Mouse (Mus musculus): Measurements from ENCODE around the gene Ngfr.

Ngfr gene

DNA sequence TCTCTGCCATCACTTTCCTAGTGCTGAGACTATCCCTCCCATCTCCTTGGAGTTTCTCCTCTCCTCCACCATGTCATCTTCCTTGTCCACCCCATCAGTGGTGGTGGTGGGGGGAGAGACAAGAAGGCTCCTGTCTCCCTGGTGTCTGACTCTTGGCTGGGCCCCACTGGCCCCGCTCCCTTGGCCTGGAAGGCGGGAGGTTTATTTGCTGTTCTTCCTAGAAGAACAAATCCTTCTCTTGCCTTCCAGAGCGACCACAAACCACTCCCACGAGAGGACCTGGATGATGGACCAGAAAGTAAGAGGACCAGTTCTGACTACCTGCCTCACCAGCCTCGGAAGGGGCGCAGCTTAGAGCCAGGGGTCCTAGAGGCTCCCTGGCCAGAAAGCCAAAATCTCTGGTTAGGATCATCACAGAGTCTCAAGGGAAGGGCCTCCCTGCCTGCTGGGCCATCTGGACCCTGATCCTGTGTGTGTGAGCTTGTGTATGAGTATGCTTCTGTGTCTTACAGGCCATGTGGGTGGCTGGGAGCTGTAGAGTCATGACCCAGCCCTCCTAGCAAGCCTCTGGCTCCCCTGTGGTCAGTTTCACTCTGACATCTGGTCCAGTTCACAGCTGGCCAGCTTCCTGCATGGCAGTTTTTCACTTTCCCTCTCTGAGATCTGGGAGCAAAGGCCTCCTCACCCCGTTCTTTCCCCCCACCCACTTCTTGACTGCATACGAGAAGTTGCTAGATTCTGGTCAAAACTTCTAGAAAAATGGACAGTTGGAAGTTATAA, 19.4 kb downstream of the Ngfr start:
- DNase-seq (ENCODE audit: low read depth, low spot score): no peak

DNA sequence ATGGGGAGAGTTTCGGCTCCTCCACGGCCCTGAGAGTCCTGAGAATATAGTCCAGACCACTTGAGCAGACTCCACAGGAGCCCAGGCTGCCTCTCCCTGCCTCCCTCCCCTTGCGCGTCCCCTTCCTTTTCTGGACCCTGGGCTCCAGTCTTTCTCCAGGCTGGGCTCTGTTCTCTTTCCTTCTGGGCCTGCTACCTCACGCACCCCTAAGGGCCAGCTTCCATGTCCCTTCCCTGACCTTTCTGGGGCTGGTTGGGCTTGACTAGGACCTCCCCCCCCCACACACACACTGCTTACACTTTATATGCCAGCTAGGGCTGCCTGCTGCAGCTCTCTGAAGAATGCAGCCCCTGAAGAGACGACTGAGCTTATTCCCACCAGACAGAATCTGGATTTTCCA, 20.2 kb downstream of the Ngfr start:
- DNase-seq (ENCODE audit: low read depth, low spot score): no peak

DNA sequence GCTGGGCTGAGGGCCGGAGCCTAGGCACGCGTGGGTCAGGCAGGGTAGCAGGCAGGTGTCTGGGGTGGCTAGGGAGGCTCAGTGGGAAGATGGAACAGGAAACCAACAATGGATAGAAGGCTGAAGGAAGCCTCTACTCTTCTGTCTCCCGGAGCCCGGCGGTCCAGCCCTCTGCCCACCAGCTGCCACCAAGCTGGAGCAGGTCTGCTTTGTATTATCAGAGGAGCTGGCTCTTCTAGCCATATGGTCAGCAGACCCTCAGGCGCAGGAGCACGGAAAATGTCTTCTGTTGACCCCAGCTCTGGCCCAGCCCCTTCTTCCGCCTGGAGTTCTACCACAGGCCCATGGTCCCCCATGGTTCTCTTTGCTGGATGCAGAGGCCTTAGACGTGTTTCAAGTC, 22.2 kb downstream of the Ngfr start:
- no peak for DNase-seq (ENCODE audit: low read depth, low spot score)

DNA sequence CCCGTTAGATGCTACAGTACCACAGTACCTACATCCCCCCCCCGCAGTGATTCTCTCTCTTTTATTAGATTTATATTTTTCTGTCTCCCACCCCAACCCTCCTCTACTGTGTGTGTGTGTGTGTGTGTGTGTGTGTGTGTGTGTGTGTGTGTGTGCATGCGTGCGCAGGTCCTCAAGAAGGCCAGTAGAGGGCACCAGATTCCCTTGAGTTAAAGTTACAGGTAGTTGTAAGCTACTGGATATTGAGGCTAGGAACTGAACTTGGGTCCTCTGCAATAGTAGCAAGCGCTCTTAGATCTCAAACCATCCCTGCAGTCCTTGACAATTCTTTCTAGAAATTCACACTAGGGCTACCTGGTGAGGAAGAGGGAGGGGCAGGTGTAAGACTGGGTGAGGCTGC, 23.7 kb downstream of the Ngfr start:
- no peak for DNase-seq (ENCODE audit: low read depth, low spot score)

DNA sequence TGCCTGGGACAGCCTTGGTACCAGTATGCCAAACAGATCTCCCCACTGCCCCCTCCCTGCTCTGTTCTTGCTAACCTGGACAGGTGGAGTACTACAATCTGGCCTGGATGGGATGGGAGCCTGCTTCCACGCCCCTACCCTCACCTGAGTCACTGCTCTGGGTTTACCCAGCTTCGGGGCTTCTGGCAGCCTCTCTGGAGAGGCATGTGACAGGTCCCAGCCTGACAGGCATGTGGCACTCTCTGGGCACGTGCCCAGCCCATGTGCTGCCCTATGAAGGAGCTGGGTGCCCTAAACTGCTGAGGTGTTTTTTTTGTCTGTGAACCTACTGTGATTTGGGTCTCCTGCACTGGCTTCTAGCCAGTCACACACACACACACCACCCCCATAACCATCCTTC, 26.8 kb downstream of the Ngfr start:
- no peak for DNase-seq (ENCODE audit: low read depth, low spot score)

DNA sequence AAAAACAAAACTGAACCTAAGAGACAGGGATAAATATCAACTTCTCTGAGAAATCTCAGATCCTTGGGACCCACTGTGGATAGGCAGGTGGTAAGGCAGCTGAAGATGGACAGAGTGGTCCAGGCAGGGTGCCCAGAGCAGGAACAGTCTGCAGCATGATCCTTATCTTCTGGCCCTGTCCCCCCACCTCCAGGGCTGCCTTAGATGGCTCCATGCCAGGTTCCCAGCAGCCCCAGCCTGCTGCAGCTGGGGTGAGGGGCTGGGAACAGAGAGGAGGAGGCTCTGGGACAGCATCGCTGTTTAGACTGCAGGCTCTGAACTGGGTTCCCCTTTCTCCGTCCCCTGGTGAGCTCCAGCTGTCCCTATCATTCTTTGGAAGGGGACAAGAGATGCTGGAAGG, 27.8 kb downstream of the Ngfr start:
- no peak for DNase-seq (ENCODE audit: low read depth, low spot score)

DNA sequence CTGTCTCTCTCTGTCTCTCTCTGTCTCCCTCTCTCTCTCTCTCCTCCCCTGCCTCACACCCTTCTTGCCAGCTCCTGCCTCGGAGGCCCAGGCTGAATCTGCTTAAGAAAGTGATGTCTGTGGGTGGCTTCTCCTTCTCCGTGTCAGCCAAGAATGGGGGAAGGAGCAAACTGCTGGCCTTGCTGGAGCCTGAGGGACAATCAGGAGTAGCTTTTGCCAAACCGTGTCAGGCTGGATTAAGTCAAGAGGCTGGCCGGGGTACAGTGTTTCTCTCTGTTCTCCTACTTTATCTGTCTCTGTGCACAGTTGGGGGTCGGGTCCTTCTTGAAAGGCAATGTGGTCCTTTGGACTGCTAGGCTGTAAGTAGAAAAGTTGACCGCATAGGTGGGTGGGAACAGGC, 29.8 kb downstream of the Ngfr start:
- no peak for DNase-seq (ENCODE audit: low read depth, low spot score)

DNA sequence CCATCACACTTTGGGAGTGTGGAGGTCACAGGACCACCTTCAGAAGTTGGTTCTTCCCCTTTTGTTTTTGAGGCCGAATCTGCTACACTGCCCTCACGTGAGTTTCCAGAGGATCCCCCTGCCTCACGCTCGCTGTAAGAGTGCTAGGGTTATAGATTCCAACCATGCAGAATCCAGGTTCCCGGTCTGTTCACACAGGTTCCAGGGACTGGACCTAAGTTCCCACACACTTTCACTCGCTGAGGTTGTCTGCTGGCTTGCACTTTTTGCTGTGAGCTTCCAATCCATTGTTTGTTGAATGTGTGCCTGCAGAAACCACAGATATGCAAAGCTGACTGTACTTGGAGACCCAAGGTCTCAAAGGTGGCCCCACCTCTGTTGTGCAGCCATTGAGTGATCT, 30.5 kb downstream of the Ngfr start:
- no peak for DNase-seq (ENCODE audit: low read depth, low spot score)

DNA sequence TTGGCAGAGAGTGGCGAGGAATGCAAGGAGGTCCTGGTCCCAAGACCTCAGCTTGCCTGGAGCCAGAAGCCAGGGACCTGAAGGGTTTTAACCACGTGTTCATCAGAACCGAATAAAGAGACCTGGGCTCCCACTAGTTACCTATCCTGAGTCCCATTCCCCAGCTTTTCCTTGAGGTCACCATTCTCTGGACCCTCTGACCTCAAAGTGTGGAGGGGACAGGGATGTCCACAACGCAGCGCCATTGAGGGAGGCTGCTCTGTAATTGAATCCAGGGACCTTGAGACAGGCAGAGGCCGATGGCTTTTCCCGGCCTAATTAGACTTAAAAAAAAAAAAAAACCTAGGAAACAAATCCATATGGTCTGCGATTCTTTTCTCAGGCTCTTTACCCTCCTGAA, 32.3 kb downstream of the Ngfr start:
- no peak for DNase-seq (ENCODE audit: low read depth, low spot score)

DNA sequence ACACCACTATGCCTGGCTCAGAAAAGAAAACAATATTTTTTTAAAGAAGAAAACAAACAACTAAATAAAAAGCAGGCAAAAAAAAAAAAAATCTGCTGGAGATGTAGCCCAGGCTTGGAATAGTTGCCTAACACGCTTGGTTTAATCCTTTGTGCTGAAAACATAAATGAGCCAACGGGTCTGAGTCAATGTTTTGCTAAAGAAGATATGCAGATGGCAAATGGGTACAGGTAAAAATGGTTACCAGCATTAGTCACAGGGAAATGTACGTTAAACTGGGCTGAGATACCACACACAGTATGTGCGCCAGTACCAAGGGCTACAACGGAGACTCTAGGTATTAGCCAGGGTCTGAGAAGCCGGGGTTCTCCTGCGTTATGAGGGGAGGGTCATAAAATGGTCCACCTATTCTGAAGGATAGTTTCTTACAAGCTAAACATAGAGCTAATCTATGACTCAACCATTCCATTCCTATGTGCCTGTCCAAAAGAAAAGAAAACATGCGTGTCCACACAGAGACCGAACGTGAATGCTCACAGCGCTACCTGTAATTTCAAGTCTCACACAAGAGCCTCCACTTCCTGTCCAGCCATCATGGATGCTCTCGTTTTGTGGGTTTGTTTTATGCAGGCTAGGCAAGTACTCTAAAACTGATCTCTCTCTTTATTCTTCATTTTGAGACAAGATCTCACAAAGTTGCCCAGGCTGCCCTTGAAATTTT, 37.1 kb downstream of the Ngfr start:
- no peak for DNase-seq (ENCODE audit: low read depth, low spot score)

DNA sequence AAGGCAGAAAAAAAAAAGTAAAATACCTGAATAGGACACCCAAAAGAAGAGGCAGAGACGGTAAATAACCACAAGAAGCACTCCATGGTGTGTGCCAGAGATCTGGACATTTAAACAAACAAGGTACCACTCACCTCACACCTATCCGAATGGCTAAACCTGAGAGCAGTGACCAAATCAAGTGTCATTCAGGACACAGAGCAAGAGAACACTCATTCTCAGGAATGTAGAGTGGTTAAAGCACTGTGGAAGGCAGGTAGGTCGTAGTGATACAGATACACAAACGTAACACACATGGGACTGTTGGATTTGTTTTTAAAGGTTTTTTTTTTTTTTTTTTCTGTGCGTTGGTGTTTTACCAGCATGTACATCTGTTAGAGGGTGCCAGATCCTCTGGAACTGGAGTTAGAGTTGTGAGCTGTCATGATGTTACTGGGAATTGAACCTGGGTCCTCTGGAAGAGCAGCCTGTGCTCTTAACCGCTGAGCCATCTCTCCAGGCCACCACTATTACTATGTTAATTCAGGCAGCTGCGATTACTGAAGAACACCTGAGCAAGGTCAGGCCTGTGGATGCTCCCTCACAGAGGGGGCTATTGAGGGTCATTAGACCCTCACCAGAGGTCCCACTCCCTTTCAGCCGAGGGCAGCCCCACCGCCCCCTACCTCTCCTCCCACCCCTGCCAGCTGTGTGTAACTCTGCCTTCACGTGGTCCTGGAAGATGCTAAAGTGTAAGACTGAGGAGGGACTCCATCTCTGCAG, 41.3 kb downstream of the Ngfr start:
- no peak for DNase-seq (ENCODE audit: low read depth, low spot score)

DNA sequence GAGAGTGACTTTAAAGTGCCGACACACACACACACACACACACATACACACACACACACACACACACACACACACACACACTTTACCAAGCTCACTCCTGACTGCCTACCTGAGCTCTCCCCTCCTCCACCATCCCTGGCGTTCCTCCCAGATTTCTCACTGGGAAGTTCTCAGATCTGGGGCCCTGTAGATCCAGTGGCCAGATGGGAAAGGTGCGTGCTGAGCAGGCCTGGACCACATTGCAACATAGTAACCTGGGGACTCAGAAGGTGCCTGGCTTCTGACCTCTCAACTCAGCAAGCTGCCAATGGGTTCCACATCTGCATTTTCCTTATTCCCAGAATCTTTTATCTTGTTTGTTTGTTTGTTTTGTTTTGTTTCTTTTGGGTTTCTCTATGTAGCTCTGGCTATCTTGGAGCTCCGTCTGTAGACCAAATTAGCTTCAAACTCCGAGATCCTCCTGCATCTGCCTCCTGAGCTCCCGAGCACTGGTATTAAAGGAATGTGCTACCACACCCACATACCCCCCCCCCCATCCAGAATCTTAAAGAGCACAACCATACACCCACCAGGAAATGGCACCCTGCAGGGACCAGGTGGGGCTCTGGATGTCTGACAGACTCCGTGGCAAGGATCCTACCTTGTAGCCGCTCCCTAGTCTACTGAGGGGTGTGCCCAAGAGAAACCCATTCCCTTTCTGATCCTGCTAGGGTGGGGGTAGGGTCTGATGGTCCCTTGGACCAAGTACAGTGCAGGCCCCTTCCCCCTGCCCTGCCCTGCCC, 42.8 kb downstream of the Ngfr start:
- no peak for DNase-seq (ENCODE audit: low read depth, low spot score)

DNA sequence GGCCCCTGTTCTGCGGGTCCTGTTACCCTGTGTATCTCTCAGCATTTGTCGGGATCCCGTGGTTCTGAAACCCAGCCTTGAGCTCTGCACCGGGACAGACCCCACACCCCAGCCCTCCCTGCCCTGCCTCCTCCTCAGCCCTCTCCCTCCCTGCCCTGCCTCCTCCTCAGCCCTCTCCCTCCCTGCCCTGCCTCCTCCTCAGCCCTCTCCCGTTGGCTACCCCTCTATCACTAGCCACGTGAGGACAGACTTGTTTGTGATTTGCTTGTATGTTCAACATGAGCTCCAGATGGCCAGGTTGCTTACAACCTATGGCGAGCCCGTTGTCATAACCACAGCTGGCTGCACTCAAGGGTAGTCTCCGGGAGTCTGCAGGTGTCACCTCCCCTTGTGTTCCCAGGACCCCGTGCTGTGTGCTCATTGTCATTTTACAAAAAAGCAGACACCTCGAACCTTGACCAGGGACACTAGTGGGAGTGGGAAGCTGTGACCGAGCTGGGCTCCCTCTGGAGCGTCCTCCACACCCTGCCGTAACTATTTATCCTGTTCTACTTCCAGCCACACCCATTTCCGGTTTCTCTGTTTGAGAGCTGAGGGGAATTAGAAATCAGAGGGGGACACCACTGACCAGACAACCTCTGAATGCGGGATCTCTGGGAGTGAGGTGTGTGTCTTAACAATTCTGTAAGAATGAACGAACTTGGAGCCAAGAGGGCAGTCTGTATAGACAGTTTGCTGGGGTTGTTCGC, 46.7 kb downstream of the Ngfr start:
- no peak for DNase-seq (ENCODE audit: low read depth, low spot score)

DNA sequence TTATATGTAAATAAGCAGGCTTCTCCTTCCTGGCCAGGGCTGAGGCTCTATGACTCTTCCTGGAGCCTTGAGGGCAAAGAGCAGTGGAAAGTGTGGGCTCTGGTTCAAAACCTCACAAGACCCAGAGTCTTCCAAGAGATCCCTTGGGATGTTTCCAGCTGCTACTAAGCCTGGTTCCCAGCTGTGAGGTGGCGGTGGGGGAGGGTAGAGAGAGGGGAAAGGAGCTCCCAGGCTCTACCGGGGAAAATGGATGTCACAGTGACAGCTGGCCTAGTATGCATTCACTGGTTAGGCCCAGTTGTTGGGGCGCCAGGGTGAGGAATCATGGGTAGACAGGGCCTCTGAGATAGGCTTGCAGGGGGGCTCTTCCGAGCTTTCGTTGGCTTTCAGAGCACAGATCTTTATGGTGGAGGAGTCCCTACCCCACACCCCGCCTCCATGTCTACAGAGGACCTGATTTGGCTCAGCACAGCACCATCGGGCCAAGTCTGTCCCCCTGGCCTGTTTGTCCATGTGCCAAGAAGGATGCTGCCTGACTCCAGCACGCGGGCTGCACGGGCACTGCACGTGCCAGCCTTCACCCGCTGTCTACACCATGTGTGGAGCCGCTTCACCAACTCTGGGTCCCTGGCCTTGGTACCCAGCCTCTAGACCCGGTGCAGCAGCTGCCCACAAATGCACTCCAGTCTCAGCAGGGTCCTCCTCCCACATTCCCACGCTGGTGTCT, 49.0 kb downstream of the Ngfr start:
- no peak for DNase-seq (ENCODE audit: low read depth, low spot score)

DNA sequence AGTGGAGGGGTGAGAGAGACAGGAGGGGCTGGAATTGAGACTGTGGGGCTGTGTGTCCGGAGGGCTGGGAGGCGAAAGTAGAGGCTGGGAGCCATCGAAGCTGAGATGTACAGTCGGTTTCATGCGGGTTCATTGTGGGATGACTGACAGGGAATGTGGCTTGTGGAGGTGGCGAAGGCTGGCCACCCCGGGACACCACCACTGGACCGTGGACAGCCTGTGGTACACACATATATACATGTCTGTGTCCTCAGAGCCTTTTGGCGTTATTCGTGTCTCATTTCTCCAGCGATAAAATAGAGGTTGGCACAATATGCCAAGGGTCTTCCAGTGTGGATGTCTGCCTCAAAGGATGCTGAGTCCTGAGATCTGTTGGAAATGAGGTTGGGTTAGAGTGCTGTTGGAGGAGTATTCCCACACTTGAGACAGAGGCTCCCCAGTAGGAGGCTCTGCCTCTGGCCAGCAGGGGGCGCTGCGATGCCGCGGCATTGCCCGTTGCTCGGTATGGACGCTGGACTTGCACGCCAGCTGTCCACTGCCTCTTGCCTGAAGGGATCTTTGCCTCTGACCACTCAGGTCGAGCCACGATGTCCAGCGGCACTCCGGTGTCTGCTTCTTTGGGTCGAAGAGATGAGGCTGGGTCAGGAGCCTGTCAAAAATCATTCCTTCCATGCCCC, 53.9 kb downstream of the Ngfr start:
- peak; percentile 88 for DNase-seq (ENCODE audit: low read depth, low spot score)

DNA sequence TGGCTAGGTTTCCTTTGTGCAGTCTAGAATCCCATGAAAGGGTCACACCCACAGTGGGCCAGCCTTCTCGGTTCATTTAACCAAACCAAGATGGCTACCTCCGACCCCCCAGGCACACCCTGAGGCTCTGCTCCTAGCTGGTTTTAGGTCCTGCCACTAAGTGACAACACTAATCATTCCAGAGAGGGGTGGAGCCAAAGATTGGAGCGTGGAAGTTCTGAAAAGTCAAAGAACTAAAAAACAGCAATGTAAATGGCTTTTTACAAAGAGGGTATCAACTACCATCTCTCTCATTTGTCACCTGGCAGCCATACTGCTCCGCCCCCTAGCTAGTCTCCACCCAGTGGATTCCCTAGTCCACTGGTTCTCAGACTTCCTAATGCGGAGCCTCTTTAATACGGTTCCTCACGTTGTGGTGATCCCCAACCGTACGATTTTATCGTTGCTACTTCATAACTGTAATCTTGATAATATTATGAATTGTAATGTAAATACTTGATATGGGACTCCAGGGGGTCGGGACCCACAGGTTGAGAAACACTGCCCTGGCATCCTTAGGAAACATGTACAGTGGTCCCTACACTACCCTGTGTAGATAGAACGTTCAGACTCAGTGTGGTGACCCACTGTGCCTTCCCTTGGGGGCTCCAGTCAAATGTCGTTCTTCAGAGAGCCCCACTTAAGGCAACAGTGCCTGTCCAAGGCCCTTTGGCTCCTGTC, 55.0 kb downstream of the Ngfr start:
- DNase-seq (ENCODE audit: low read depth, low spot score): no peak

DNA sequence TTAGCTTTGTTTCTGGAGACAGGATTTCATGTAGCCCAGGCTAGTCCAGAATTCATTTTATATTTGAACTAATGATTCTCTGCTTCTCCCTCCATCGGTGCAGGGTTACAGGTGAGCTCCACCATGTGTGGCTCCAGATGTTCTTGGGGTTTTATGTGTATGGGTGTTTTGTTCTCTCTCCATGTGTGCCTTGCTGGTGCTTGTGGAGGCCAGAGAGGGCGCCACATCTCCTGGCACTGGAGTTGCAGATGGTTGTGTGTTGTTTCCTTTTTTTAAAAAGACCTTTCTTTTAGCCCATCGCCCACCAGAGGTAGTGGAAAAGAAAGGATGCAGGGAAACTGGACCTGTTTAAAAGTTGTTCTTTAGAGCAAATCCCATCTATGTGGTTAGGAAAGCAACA, 59.3 kb downstream of the Ngfr start:
- no peak for DNase-seq (ENCODE audit: low read depth, low spot score)

DNA sequence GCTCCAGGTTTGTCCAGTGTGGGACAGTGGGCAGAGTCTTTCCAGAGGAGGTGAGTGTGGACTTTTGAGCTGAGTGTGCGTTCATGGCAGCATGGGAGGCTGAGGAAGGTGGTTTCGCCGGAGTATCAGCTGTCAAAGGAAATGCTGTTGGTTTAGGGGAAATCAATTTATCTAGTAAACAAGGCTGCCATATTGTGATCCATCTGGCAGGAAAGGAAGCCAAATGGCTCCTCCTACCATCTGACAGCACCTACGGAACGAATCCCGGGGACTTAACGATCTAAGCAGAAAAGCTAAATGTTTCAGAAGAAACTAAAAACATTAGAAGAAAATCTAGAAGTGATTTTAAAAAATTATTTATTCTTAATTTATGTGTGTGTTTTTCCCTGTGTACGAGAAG, 60.2 kb downstream of the Ngfr start:
- DNase-seq (ENCODE audit: low read depth, low spot score): no peak

DNA sequence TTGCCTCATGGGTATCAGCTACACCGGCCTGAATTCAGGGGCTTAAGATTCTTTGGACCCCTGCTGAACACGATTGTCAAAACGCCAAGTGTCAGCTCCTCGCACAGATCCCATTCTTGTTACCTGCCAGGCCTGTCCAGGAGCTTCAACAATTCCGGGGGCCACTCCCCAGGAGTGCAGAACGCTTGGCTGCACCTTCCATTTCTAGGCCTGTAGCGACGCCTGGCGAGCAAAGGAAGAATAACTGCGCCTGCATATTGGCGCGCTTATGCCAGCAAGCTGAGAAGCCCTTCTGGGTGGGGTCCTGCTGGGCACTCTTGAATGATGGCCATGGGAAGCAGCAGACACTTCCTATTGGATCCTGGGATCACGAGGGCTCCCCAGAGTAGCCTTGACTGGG, 66.0 kb downstream of the Ngfr start:
- peak; percentile 80 for DNase-seq (ENCODE audit: low read depth, low spot score)
